Mouse (Mus musculus) forebrain, embryonic 12.5 days (tissue): ENCODE results near the gene Tspo2. TPM values are rescaled to one million over a fixed set of nuclear protein-coding genes. Genes with fewer than 3 reads are reported as not detected.
A peak's percentile ranks its signal among the peaks of the same experiment; 100 is the strongest.

ENCODE experiments used
- ATAC-seq: fragments of 200-750 bp; cut with Nextera tagmentation; 2 replicates; pipeline ENCODE4 v1.8.0; 2017; ENCODE audit warnings: moderate TSS enrichment; ENCODE audit not compliant: low FRiP score
- H3K27ac ChIP-seq: fragments of 300-500 bp; sonication (generic); 2 replicates; pipeline ENCODE4 v1.5.1; 2016; ENCODE audit warnings: mild to moderate bottlenecking
- H3K27me3 ChIP-seq: fragments of 300-500 bp; sonication (generic); 2 replicates; pipeline ENCODE4 v1.6.1; 2016; ENCODE audit warnings: mild to moderate bottlenecking
- H3K36me3 ChIP-seq: fragments of 300-500 bp; sonication (generic); replicated peaks from 2 replicates; pipeline ENCODE4 v1.6.1; 2016; ENCODE audit warnings: mild to moderate bottlenecking
- H3K4me1 ChIP-seq: fragments of 300-500 bp; sonication (generic); 2 replicates; pipeline ENCODE4 v1.6.1; 2016
- H3K4me2 ChIP-seq: fragments of 300-500 bp; sonication (generic); 2 replicates; pipeline ENCODE4 v1.6.1; 2016; ENCODE audit warnings: mild to moderate bottlenecking, moderate library complexity
- H3K4me3 ChIP-seq: fragments of 300-500 bp; sonication (generic); replicated peaks from 2 replicates; pipeline ENCODE4 v1.5.1; 2016; ENCODE audit warnings: mild to moderate bottlenecking
- H3K9ac ChIP-seq: fragments of 300-500 bp; sonication (generic); 2 replicates; pipeline ENCODE4 v1.6.1; 2016; ENCODE audit warnings: mild to moderate bottlenecking
- H3K9me3 ChIP-seq: fragments of 300-500 bp; sonication (generic); 2 replicates; pipeline ENCODE4 v1.6.1; 2016
- WGBS: fragments of 180-500 bp; shearing (Covaris S2); methylation state at CpG from one replicate; pipeline ENCODE4 v1.1.7; 2016; 5-methylcytosine and 5-hydroxymethylcytosine counted together
- polyA plus RNA-seq: library from polyadenylated mRNA; unstranded; fragments of >200 nt; fragmentation: Nextera tagmentation; extraction: Ambion mirVana; gene quantifications from 2 replicates; pipeline ENCODE4 v1.2.1, GENCODE M21; 2016

Tspo2 gene
- polyA plus RNA-seq, 1 experiment from 2014 or later, result 1.5 TPM

DNA sequence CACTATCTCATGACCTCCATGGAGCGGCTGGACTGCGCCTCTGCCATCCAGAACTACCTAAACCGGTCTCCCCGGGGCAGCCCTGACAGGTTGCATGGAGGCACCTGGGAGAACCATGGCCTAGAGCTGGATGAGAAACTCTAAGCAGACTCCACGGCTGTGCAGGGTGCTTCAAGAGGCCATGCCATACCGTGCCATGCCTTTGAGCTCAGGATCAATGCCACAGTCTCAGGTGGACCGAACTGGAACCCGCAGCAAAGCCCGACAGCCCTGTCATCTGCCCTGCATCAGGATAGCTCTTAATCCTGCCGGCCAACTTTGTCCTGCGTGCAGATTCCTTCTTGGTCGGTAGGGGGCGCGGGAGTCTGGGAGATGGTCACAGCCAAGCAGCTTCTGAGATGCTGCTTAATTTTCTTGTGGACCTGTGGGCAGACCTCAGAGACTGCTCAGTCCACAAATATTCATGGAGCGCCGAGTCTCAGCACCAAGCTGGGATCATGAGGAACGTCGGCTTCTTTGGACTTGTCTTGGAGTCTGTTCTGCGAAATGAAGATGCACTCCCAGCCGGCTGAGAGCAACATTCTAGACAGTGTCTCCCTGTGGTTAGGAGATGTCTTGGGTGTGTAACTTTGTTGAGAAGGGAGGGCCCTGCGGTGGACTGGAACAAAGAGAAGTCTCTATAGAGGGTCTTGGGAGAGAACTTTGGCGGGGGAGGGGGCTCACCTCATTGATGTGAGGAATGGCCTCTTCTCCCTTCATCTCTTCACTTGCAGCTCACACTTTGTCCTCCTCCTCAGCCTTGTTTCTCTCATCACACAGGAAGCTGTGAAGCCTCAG, 16.3 kb upstream of the Tspo2 start:
- Histone ChIP-seq H3K27me3 (peaks cover 10% of the 10 kb centered on the region), H3K27ac (no peak overlapping the region), H3K9me3 (no peaks in the 10 kb centered on the region), H3K4me2 (peak overlapping the region; percentile 40), H3K36me3 (no peaks in the 10 kb centered on the region), H3K4me1 (peaks cover 13% of the 10 kb centered on the region), H3K9ac (no peak overlapping the region), H3K4me3 (no peak overlapping the region)
- peak; percentile 76 for ATAC-seq
- 13% methylated on average over 22 of the region's 22 CpGs for WGBS

GRCm38 (mm10) chr17:48466769-48467394, 15.6 kb upstream of the Tspo2 start:
- Histone ChIP-seq H3K27ac (no peak overlapping the region), H3K9ac (no peak overlapping the region), H3K4me1 (peaks cover 13% of the 10 kb centered on the region), H3K9me3 (no peaks in the 10 kb centered on the region), H3K36me3 (no peaks in the 10 kb centered on the region), H3K4me3 (no peak overlapping the region), H3K4me2 (peak overlapping the region; percentile 40), H3K27me3 (peaks cover 10% of the 10 kb centered on the region)
- ATAC-seq, result no peak
- 40% methylated on average over 22 of the region's 22 CpGs for WGBS

- peaks cover 13% of the 10 kb centered on the region; the same call in 1 of the 2 replicates for H3K4me1 ChIP-seq
- H3K27me3 ChIP-seq, result peaks cover 10% of the 10 kb centered on the region
- WGBS, result 84% methylated on average over 4 of the region's 4 CpGs
- no peak overlapping the region for H3K9ac ChIP-seq
- H3K9me3 ChIP-seq, result no peaks in the 10 kb centered on the region
- no peaks in the 10 kb centered on the region for H3K36me3 ChIP-seq
- ATAC-seq, result no peak
- H3K27ac ChIP-seq, result no peak overlapping the region
- H3K4me3 ChIP-seq, result no peak overlapping the region
- no peak overlapping the region for H3K4me2 ChIP-seq
These were observed 12.1 kb upstream of the Tspo2 start for GRCm38 (mm10) chr17:48463391-48463790.

GRCm38 (mm10) chr17:48462096-48462495, 10.8 kb upstream of the Tspo2 start:
- ATAC-seq, result no peak
- Histone ChIP-seq H3K9ac (no peak overlapping the region), H3K4me3 (no peak overlapping the region), H3K4me2 (no peak overlapping the region), H3K4me1 (0 out of 2 replicates have a peak, but pooled peaks cover 3% of the 10 kb centered on the region), H3K27me3 (peaks cover 7% of the 10 kb centered on the region), H3K9me3 (no peaks in the 10 kb centered on the region), H3K27ac (no peak overlapping the region), H3K36me3 (no peaks in the 10 kb centered on the region)
- 98% methylated on average over 13 of the region's 13 CpGs for WGBS

DNA sequence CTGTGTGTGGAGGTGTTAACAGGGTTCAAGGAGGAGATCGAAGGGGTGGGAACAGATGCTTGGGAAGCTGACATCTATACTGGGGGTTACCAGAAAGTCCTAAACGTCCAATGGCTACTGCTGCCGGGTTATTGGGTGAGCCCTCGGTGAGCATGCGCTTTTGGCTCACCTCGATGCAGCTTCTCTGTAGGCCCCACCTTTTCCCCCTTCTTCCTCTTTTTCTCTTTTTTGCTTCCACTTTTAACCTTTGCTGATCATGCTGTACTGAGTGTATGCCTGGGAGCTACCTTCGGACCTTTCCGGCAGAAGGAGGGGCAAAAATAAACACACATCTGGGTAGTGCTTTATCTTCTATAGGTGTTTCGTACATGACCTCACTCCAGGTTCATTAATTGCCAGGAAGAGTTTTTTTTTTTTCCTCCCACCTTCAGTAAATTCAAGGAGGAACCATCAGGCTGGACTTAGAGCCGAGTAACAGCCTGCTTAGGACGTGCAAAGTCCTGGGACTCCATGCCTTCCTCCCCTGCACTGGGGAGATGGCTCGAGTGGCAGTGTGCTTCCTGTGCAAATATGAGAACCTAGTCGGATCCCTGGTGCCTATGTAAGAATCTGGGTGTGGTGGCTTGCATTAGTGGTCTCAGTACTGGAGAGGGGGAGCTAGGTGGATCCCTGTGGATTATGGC, 6.8 kb upstream of the Tspo2 start:
- Histone ChIP-seq H3K36me3 (no peaks in the 10 kb centered on the region), H3K9me3 (no peaks in the 10 kb centered on the region), H3K27me3 (no peaks in the 10 kb centered on the region), H3K4me3 (no peak overlapping the region), H3K4me2 (no peak overlapping the region), H3K9ac (no peak overlapping the region), H3K27ac (no peak overlapping the region), H3K4me1 (no peaks in the 10 kb centered on the region)
- 89% methylated on average over 13 of the region's 13 CpGs for WGBS
- ATAC-seq, result no peak

DNA sequence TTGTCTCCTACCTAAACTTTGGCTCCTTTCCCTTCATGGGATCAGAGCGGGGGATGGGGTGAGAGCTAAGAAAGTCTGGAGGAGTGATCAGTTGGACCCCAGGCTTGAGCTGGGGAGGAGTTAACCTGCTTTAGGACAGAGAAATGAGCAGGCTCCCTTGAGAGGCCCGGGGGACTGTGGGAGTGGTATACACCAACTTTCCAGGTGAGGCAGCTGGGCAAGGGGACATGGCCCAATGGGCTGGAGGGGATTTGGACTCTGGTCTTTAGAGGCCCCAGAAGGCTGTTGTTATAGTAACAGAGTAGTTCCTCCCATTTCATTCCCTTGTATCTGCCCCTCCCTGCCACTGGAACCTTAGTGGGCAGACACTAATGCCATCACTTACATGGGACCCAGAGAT, 4.6 kb upstream of the Tspo2 start:
- no peak for ATAC-seq

GRCm38 (mm10) chr17:48454688-48455087, 3.4 kb upstream of the Tspo2 start, which contains the start of gene Unc5cl:
Gene Unc5cl (plus strand): TSS chr17:48454901.
- peaks cover 5% of the 10 kb centered on the region; the same call in 1 of the 2 replicates for H3K4me1 ChIP-seq
- no peak for ATAC-seq
- no peaks in the 10 kb centered on the region for H3K27me3 ChIP-seq
- H3K4me2 ChIP-seq, result no peak within 1 kb of the TSS
- no peak within 1 kb of the TSS for H3K9ac ChIP-seq
- H3K4me3 ChIP-seq, result no peak within 1 kb of the TSS
- no peak within 1 kb of the TSS for H3K27ac ChIP-seq
- no peaks in the 10 kb centered on the region for H3K9me3 ChIP-seq
- H3K36me3 ChIP-seq, result no peaks in the 10 kb centered on the region
- WGBS, result 61% methylated on average over 11 of the region's 11 CpGs

More for the DNA sequence above, 4.6 kb upstream of the Tspo2 start:
- Histone ChIP-seq H3K9ac (no peak overlapping the region), H3K27me3 (no peaks in the 10 kb centered on the region), H3K9me3 (no peaks in the 10 kb centered on the region), H3K4me3 (no peak overlapping the region), H3K27ac (no peak overlapping the region), H3K4me1 (peaks cover 5% of the 10 kb centered on the region; the same call in 1 of the 2 replicates), H3K4me2 (no peak overlapping the region), H3K36me3 (no peaks in the 10 kb centered on the region)
- 81% methylated on average over 2 of the region's 2 CpGs for WGBS

DNA sequence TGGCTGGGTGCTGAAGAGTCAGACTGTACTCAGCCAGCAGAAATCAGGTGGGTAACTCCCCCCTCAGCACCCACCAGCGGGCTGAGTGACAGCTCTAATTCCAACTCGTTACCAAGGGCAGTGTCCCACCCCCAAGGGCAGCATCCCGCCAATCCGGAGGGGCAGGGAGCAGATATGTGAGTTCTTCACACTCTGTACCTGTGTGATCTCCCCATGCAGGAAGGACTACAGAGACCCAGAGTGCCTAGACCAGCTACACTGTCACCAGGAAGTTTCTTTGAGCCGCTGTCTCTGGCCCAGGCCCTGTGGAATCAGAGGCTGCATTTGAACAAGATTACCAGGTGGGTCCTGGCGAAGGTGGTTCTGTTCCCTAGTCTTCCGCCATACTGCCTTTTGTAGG, 2.9 kb upstream of the Tspo2 start:
- ATAC-seq, result no peak
- WGBS, result 48% methylated on average over 7 of the region's 7 CpGs
- no peak overlapping the region for H3K9ac ChIP-seq
- no peaks in the 10 kb centered on the region for H3K36me3 ChIP-seq
- H3K4me3 ChIP-seq, result no peak overlapping the region
- peaks cover 5% of the 10 kb centered on the region; the same call in 1 of the 2 replicates for H3K4me1 ChIP-seq
- H3K4me2 ChIP-seq, result no peak overlapping the region
- H3K27me3 ChIP-seq, result no peaks in the 10 kb centered on the region
- H3K9me3 ChIP-seq, result no peaks in the 10 kb centered on the region
- no peak overlapping the region for H3K27ac ChIP-seq

- Histone ChIP-seq H3K9me3 (no peaks in the 10 kb centered on the region), H3K4me3 (no peak overlapping the region), H3K4me1 (peaks cover 5% of the 10 kb centered on the region; the same call in 1 of the 2 replicates), H3K9ac (no peak overlapping the region), H3K36me3 (no peaks in the 10 kb centered on the region), H3K4me2 (no peak overlapping the region), H3K27ac (no peak overlapping the region), H3K27me3 (no peaks in the 10 kb centered on the region)
- ATAC-seq, result no peak
- 79% methylated on average over 7 of the region's 7 CpGs for WGBS
These were observed 2.2 kb upstream of the Tspo2 start for GRCm38 (mm10) chr17:48453489-48453888.

GRCm38 (mm10) chr17:48451753-48452444, 577 bp upstream of the Tspo2 start:
- Histone ChIP-seq H3K4me3 (no peak overlapping the region), H3K9ac (no peak overlapping the region), H3K9me3 (no peaks in the 10 kb centered on the region), H3K27ac (no peak overlapping the region), H3K4me1 (peaks cover 5% of the 10 kb centered on the region; the same call in 1 of the 2 replicates), H3K36me3 (no peaks in the 10 kb centered on the region), H3K27me3 (no peaks in the 10 kb centered on the region), H3K4me2 (no peak overlapping the region)
- 69% methylated on average over 9 of the region's 9 CpGs for WGBS
- no peak for ATAC-seq

DNA sequence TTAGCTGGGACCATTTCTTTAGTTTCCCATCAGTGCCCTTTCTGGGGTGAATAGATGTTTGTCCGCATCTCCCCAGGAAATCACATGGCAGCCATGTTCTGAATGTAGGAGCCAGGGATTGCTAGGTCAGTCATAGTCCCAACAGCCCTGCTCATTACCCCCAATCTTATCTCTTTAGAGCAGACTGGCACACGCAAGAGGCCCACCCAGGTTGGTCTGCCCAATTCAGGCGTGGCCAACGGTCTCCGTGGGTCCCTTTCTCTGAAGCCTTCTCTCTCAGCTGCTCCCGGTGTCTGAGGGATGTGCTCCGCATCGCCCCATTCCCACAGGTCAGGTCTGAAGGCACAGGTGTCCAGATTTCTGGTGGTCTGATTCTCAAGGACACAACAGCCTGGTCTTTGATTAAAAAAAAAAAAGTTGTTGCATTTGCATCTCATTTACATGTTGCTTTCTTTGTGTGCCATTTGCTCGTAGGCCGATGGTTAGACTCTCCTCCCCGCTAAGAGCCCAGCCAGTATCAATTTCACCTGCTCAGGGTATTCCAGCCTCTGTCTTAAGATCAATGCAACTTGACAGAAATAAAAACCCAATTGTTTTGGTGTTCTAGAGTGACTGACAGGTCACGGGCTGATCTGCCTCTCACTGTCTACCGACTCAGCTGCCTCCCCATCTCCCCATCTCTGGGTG, 513 bp downstream of the Tspo2 start:
- no peaks in the 10 kb centered on the region for H3K9me3 ChIP-seq
- 80% methylated on average over 13 of the region's 13 CpGs for WGBS
- H3K27me3 ChIP-seq, result no peaks in the 10 kb centered on the region

More for the DNA sequence above, 513 bp downstream of the Tspo2 start:
- Histone ChIP-seq H3K36me3 (no peaks in the 10 kb centered on the region), H3K4me3 (no peak overlapping the region), H3K4me2 (no peak overlapping the region), H3K4me1 (peaks cover 5% of the 10 kb centered on the region; the same call in 1 of the 2 replicates), H3K27ac (no peak overlapping the region), H3K9ac (no peak overlapping the region)
- ATAC-seq, result no peak
